Mouse (Mus musculus): ENCODE measurements around the gene Tcf3.

- TF ChIP-seq ZC3H11A (IDR thresholded peaks at IDR 0.05; ENCODE audit: borderline replicate concordance, low read depth, low read length) (no peak), MAFK (IDR thresholded peaks at IDR 0.05; ENCODE audit: insufficient read depth, low read depth, low read length) (no peak), ZNF384 (IDR thresholded peaks at IDR 0.05; ENCODE audit: low read depth, low read length) (no peak), HCFC1 (IDR thresholded peaks at IDR 0.05; ENCODE audit: borderline replicate concordance, insufficient read depth, low read length) (no peak)
Measured at GRCm38 (mm10) chr10:80388731-80389130, 44.7 kb downstream of the Tcf3 start.
